ENCODE assay signal across 11 mouse cellular contexts in the genomic region with DNA sequence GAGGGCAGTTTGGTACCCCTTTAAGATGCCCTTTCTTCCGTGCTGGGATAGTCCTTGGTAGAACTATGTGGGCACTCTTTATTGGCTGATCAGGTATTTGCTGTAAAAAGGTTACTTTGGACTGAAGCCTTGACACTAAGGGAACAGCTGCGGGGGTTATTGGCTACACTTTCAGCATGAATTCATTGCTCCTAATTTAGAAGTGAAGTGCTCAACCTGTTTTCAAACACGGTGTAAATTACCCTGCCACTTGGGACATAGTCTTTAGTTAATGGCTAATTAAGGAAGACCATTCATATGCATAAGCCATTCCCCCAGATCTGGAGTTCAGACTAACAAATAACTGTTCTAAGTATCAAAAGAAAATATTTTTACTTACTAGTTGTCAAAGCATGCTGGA. TPM values are rescaled to one million over a fixed set of nuclear protein-coding genes. Genes with fewer than 3 reads are reported as not detected.
DNase-seq lines count a peak whose midpoint lies in the region; ATAC-seq and TF ChIP-seq lines count a peak whose summit lies in the region.
"Had no signal": no experiment of that assay in that cellular context is flagged by ENCODE, and none has a peak within 500 bp of the region (broad histone marks: within the 10 kb centered on the region; RNA-seq: fewer than 3 reads in every experiment).

No protein-coding gene starts in this region.

- H3K27ac ChIP-seq in heart, embryonic 14.5 days (replicated peaks in 1 of 2; ENCODE audit: control insufficient read depth in 1 of 2, insufficient read depth in 1 of 2, low read depth in 2 of 2, low read length in 2 of 2), result no peak overlapping the region
- H3K27ac ChIP-seq in forebrain, postnatal 0 days (ENCODE audit: low read depth, low read length), result no peak overlapping the region
- H3K27ac ChIP-seq in midbrain, embryonic 14.5 days (replicated peaks; ENCODE audit: low read depth, low read length), result 0 out of 2 replicates have a peak overlapping the region, but pooled peaks have one; percentile 61

- H3K27me3 ChIP-seq in heart, embryonic 14.5 days (ENCODE audit: control insufficient read depth, insufficient read depth, low read length), result peaks cover 63% of the 10 kb centered on the region
- peaks cover 42% of the 10 kb centered on the region for H3K27me3 ChIP-seq in forebrain, postnatal 0 days (ENCODE audit: insufficient read depth, low read length)
- H3K27me3 ChIP-seq in midbrain, embryonic 14.5 days (ENCODE audit: control insufficient read depth, insufficient read depth, low read length), result peaks cover 36% of the 10 kb centered on the region

- H3K4me3 ChIP-seq in heart, embryonic 14.5 days (ENCODE audit: control insufficient read depth in 1 of 2, insufficient read depth in 1 of 2, low read depth in 1 of 2, low read length in 2 of 2), result peak overlapping the region; percentile 31 to 45; a peak in 2 of 4 replicates
- H3K4me3 ChIP-seq in forebrain, postnatal 0 days (ENCODE audit: low read depth, low read length), result peak overlapping the region; percentile 59
- H3K4me3 ChIP-seq in midbrain, embryonic 14.5 days (replicated peaks; ENCODE audit: low read depth, low read length), result peak overlapping the region; percentile 56

- no peak for TF ChIP-seq CTCF in brain, embryonic 14.5 days (IDR thresholded peaks at IDR 0.05; ENCODE audit: borderline replicate concordance, extremely low read depth, insufficient read depth, insufficient read length)
- TF ChIP-seq CTCF in forebrain, postnatal 0 days (IDR thresholded peaks at IDR 0.05; ENCODE audit: low read depth), result no peak

- no peak overlapping the region for H3K9ac ChIP-seq in heart, embryonic 14.5 days (ENCODE audit: low read length)
- no peak overlapping the region for H3K9ac ChIP-seq in forebrain, postnatal 0 days
- H3K9ac ChIP-seq in midbrain, embryonic 14.5 days (replicated peaks; ENCODE audit: low read length), result no peak overlapping the region

- ATAC-seq in heart, embryonic 14.5 days (ENCODE audit: insufficient number of reproducible peaks, insufficient read depth, low FRiP score, low read depth), result no peak
- ATAC-seq in forebrain, postnatal 0 days, result no peak
- no peak for ATAC-seq in midbrain, embryonic 14.5 days (ENCODE audit: low FRiP score, low TSS enrichment)
- ATAC-seq in megakaryocyte-erythroid progenitor cell, adult 5-6 weeks (replicated peaks; ENCODE audit: low FRiP score, low TSS enrichment, poor library complexity, severe bottlenecking), result no peak

- WGBS in heart, embryonic 14.5 days, result 9% methylated on average over 3 of the region's 3 CpGs
- 3% methylated on average over 3 of the region's 3 CpGs for WGBS in forebrain, postnatal 0 days
- 5% methylated on average over 3 of the region's 3 CpGs for WGBS in midbrain, embryonic 14.5 days

- peak overlapping the region; percentile 79 for H3K4me2 ChIP-seq in heart, embryonic 14.5 days (ENCODE audit: low read length)
- H3K4me2 ChIP-seq in forebrain, postnatal 0 days (ENCODE audit: low read depth), result peak overlapping the region; percentile 97
- H3K4me2 ChIP-seq in midbrain, embryonic 14.5 days (ENCODE audit: low read length), result peak overlapping the region; percentile 95

- peaks cover 5 to 13% of the 10 kb centered on the region in 2 experiments; a peak in 3 of 4 replicates for H3K4me1 ChIP-seq in heart, embryonic 14.5 days (ENCODE audit: control insufficient read depth in 2 of 2, insufficient read depth in 2 of 2, low read length in 2 of 2)
- peaks cover 5% of the 10 kb centered on the region; the same call in 1 of the 2 replicates for H3K4me1 ChIP-seq in forebrain, postnatal 0 days (ENCODE audit: insufficient read depth)
- peaks cover 22% of the 10 kb centered on the region; the same call in 1 of the 2 replicates for H3K4me1 ChIP-seq in midbrain, embryonic 14.5 days (ENCODE audit: control insufficient read depth, insufficient read depth, low read length)

- no peak for DNase-seq in heart, postnatal 25 days (ENCODE audit: low spot score)
- peak; percentile 76 for DNase-seq in brain, embryonic 14.5 days (ENCODE audit: low read depth)
- no peak for DNase-seq in forebrain, postnatal 0 days
- peak; percentile 12 for DNase-seq in midbrain, embryonic 14.5 days
- DNase-seq in spleen, postnatal 36 days (ENCODE audit: low spot score in 2 of 2), result no peak
- no peak for DNase-seq in adrenal gland, postnatal 25 days
- DNase-seq: heart, postnatal 36 days; thymus, postnatal 25 days had no signal

- no peaks in the 10 kb centered on the region for H3K9me3 ChIP-seq in heart, embryonic 14.5 days (ENCODE audit: control insufficient read depth, low read length)
- H3K9me3 ChIP-seq in forebrain, postnatal 0 days (ENCODE audit: low read length), result no peaks in the 10 kb centered on the region
- H3K9me3 ChIP-seq in midbrain, embryonic 14.5 days (ENCODE audit: control insufficient read depth, low read length), result no peaks in the 10 kb centered on the region

- no peak for TF ChIP-seq POLR2A in brain, embryonic 14.5 days (IDR thresholded peaks at IDR 0.05; ENCODE audit: borderline replicate concordance, extremely low read depth, insufficient read depth, insufficient read length, poor library complexity, severe bottlenecking)

- no peaks in the 10 kb centered on the region for H3K36me3 ChIP-seq in heart, embryonic 14.5 days (ENCODE audit: control insufficient read depth, insufficient read depth, low read length)
- no peaks in the 10 kb centered on the region for H3K36me3 ChIP-seq in forebrain, postnatal 0 days (ENCODE audit: insufficient read depth)
- no peaks in the 10 kb centered on the region for H3K36me3 ChIP-seq in midbrain, embryonic 14.5 days (ENCODE audit: control insufficient read depth, insufficient read depth, low read length)

- intact Hi-C loops in heart, postnatal 25 days (cut with DNase I), result no loop called here

RNA-seq across cellular contexts. Expression of a gene that starts 2.7 kb away (rescaled TPM):
- polyA plus RNA-seq in heart, embryonic 14.5 days (2014; fragmentation: Nextera tagmentation; extraction: Ambion mirVana), result 0.58 and 1.3 TPM in 2 replicates
- total RNA-seq in heart, postnatal 25 days (2021), result not detected
- polyA plus RNA-seq in brain, embryonic 14.5 days (2012; rRNA removed), result 6.3 and 9.3 TPM in 2 replicates
- total RNA-seq in forebrain, postnatal 0 days (2014; rRNA removed), result 13.6 and 14.5 TPM in 2 replicates
- polyA plus RNA-seq in forebrain, postnatal 0 days (2015; fragmentation: Nextera tagmentation; extraction: Ambion mirVana), result 7.3 and 8.2 TPM in 2 replicates
- 9.9 and 13.0 TPM in 2 replicates for polyA plus RNA-seq in midbrain, embryonic 14.5 days (2014; fragmentation: Nextera tagmentation; extraction: Ambion mirVana)
- total RNA-seq in adrenal gland, postnatal 25 days (2021), result 0.15 and 0.71 TPM in 2 replicates
- total RNA-seq in megakaryocyte-erythroid progenitor cell, adult 5-6 weeks (2014; fragmentation: Nextera tagmentation), result not detected in 2 replicates
- not detected in 2 replicates for total RNA-seq in megakaryocyte-erythroid progenitor cell, adult 5-6 weeks (2017)
- total RNA-seq: heart, postnatal 36 days; megakaryocyte progenitor cell, adult 5-6 weeks had no signal

Comparison
In these comparisons a context has a peak if more than half of its experiments do, and no peak if none do; other contexts are left out.
1. DNase-seq: peak in brain, embryonic 14.5 days (single experiment) and midbrain, embryonic 14.5 days (single experiment); none in heart, postnatal 25 days (single experiment), forebrain, postnatal 0 days (single experiment), spleen, postnatal 36 days (0 of 2) and adrenal gland, postnatal 25 days (single experiment).
2. Peak in every context shown above with its lines, with median percentiles within 50 percentile points of each other: H3K4me2 ChIP-seq and H3K4me3 ChIP-seq.